9 mouse cellular contexts compared by ENCODE assay signal in the genomic region with DNA sequence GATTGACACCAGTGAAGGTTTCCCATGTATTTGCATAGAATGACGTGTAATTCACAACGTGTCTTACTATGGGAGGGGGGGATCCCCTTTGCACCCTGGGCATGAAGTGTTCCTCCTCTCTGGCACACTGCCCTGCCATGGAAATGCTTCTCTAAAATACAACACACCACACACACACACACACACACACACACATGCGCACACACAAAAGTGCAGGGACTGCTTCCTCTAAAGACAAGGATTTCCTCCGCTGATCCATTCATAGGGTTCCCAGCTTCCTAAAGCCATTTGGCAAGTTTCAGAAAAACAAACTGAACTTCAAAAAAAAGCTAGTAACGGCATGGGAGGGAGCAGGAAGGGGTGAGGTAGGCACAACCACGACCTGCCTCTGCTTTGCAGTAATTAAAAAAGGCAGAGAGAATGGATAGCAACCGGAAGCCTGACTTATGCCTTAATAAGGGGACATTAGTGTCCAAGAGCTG. TPM values are rescaled to one million over a fixed set of nuclear protein-coding genes. Genes with fewer than 3 reads are reported as not detected.
DNase-seq lines count a peak whose midpoint lies in the region; ATAC-seq lines count a peak whose summit lies in the region.
"Had no signal": no experiment of that assay in that cellular context is flagged by ENCODE, and none has a peak within 500 bp of the region (broad histone marks: within the 10 kb centered on the region; RNA-seq: fewer than 3 reads in every experiment).

No protein-coding gene starts in this region.

- H3K9ac ChIP-seq in heart, embryonic 12.5 days, result no peak overlapping the region
- H3K9ac ChIP-seq: hindbrain, embryonic 15.5 days had no signal

- peaks cover 10% of the 10 kb centered on the region for H3K9me3 ChIP-seq in heart, embryonic 12.5 days (replicated peaks)
- H3K9me3 ChIP-seq: hindbrain, embryonic 15.5 days had no signal

- H3K27me3 ChIP-seq in heart, embryonic 12.5 days (replicated peaks), result no peaks in the 10 kb centered on the region
- H3K27me3 ChIP-seq: hindbrain, embryonic 15.5 days had no signal

- H3K4me1 ChIP-seq in heart, embryonic 12.5 days (replicated peaks), result peaks cover 27% of the 10 kb centered on the region

- peaks cover 37% of the 10 kb centered on the region for H3K36me3 ChIP-seq in heart, embryonic 12.5 days

- 63% methylated on average over 7 of the region's 7 CpGs for WGBS in heart, embryonic 12.5 days

- no peak overlapping the region for H3K4me2 ChIP-seq in heart, embryonic 12.5 days
- H3K4me2 ChIP-seq: hindbrain, embryonic 15.5 days had no signal

- H3K4me3 ChIP-seq in heart, embryonic 12.5 days, result no peak overlapping the region
- H3K4me3 ChIP-seq: hindbrain, embryonic 15.5 days had no signal

- DNase-seq in heart, adult 11 months, result peak; percentile 98
- peak; percentile 55 to 68 for DNase-seq in kidney, adult 8-10 months
- no peak for DNase-seq in layer of hippocampus, postnatal 10 days (ENCODE audit: low spot score in 2 of 2)
- DNase-seq in testis, postnatal 14 days (ENCODE audit: low spot score), result no peak
- DNase-seq in cerebellum, adult 11 months, result no peak

- no peak overlapping the region for H3K27ac ChIP-seq in heart, embryonic 12.5 days (ENCODE audit: poor library complexity, severe bottlenecking)

- ATAC-seq in heart, embryonic 12.5 days (ENCODE audit: insufficient number of reproducible peaks, low FRiP score), result no peak
- ATAC-seq in granulocyte monocyte progenitor cell, adult 5-6 weeks (replicated peaks; ENCODE audit: poor library complexity, severe bottlenecking), result peak; percentile 58
- peak; percentile 46; the same call in 1 of the 2 replicates for ATAC-seq in megakaryocyte, adult 5-6 weeks (ENCODE audit: poor library complexity, severe bottlenecking)

RNA-seq across cellular contexts. Expression of gene Rftn1, which starts 20.5 kb away (rescaled TPM):
- 24.2 and 26.6 TPM in 2 replicates for polyA plus RNA-seq in heart, embryonic 12.5 days (2016; fragmentation: Nextera tagmentation; extraction: Ambion mirVana)
- total RNA-seq in granulocyte monocyte progenitor cell, adult 5-6 weeks (2014; fragmentation: Nextera tagmentation), result 9.8 and 25.8 TPM in 2 replicates
- total RNA-seq in granulocyte monocyte progenitor cell, adult 5-6 weeks (2017), result 26.4 and 32.4 TPM in 2 replicates
- 12.0 and 13.0 TPM in 2 replicates for total RNA-seq in megakaryocyte, adult 5-6 weeks (2015)
- total RNA-seq in megakaryocyte, adult 5-6 weeks (2017), result 23.1 and 29.0 TPM in 2 replicates
- 10 to 100 TPM; 22.1 to 23.2 TPM for total RNA-seq in layer of hippocampus, postnatal 10 days (2021)

Comparison
In these comparisons a context has a peak if more than half of its experiments do, and no peak if none do; other contexts are left out.
1. DNase-seq: peak in heart, adult 11 months (single experiment) and kidney, adult 8-10 months (2 of 2); none in layer of hippocampus, postnatal 10 days (0 of 2), testis, postnatal 14 days (single experiment) and cerebellum, adult 11 months (single experiment).